Mouse (Mus musculus): ENCODE measurements around the gene Coro1b. TPM values are rescaled to one million over a fixed set of nuclear protein-coding genes. Genes with fewer than 3 reads are reported as not detected.

Gene Coro1b
- total RNA-seq, 1 experiment from 2014 or later, result 134 TPM

DNA sequence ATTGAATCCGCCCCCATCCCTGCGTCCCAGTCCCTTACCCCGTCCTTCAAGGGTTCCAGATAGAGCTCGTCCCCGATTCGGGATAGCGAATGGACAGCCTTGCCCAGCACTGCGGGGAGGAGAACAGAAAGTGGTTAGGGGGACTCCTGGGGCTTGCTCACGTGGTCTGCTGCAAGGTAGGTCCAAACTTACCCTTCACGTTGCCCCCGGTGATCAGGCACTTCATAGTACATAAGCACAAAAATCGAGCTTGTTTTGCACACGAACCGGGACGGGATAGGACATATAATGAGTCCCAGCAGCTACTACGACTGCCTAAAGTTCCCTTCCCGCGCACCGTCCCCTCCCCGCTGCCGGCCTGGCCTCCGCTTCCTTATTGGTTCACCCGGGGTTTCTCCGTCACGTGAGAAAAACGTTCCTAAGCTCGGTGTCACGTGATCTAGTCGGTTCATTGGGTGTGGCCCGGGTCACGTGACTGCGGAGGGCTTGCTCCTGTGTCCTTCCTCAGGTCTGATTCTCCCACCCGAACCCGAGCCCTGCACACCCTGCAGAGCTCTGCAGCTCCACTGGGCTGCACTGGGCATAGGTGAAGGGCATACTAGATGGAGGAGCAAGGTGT lies 53.0 kb downstream of the Coro1b start, which contains the start of gene Rad9a:
Gene Rad9a, minus strand, starts transcription at position 372 of the 619 bp plus-strand sequence.
- peak; percentile 67 for ATAC-seq (ENCODE audit: extremely low read depth, insufficient number of reproducible peaks, low FRiP score, poor library complexity, severe bottlenecking)

DNA sequence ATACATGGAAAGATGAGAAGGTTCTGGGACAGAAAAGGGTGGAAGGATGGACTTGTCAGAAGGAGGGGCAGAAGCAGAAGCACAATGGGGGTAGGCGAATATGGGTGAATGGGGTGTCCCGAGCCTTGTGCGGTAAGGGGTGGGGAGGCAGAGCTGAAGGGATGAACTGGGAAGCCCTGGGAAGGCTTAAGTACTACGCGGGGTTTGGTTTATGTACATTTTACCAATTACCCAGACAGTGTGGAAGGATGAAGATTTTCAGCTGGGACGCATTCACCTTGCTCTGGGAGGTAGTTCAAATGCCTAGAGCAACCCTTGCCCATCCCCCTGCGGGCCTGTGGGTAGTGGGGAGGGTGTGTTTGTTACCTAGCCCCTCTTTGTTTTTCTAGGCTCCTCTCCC lies 53.7 kb downstream of the Coro1b start:
- ATAC-seq (ENCODE audit: extremely low read depth, insufficient number of reproducible peaks, low FRiP score, poor library complexity, severe bottlenecking), result no peak

DNA sequence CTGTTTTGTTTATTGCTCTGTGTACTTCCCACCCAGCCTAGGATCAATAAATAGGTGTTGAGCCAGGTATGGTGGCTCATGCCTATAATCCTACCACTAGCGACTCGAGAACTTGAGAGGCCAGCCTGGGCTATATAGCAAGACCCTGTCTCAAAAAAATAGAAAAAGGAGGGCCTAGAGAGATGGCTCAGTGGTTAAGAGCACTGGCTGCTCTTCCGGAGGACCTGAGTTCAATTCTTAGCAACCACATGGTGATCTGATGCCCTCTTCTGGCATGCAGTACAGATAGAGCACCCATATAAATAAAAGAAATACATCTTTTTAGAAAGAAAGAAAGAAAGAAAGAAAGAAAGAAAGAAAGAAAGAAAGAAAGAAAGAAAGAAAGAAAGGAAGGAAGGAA lies 54.7 kb downstream of the Coro1b start:
- no peak for ATAC-seq (ENCODE audit: extremely low read depth, insufficient number of reproducible peaks, low FRiP score, poor library complexity, severe bottlenecking)

Other genes with a start within 250 kb of the Coro1b start
- 158 and 167 TPM in 2 replicates for gene Tcirg1, start 241.5 kb upstream of the Coro1b start, total RNA-seq (2017)
- gene Ndufs8, start 235.8 kb upstream of the Coro1b start, total RNA-seq (2017), result 34.7 and 40.1 TPM in 2 replicates
- 78.5 and 85.2 TPM in 2 replicates for gene Aldh3b1, start 218.8 kb upstream of the Coro1b start, total RNA-seq (2017)
- gene Unc93b1, start 213.4 kb upstream of the Coro1b start, total RNA-seq (2017), result 628 and 632 TPM in 2 replicates
- gene Aldh3b3, start 190.0 kb upstream of the Coro1b start, total RNA-seq (2017), result not detected in 2 replicates
- gene Aldh3b2, start 176.3 kb upstream of the Coro1b start, total RNA-seq (2017), result 0.25 TPM in 1 of 2 replicates, not detected in the other
- gene Acy3, start 162.0 kb upstream of the Coro1b start, total RNA-seq (2017), result not detected in 2 replicates
- not detected in 2 replicates for gene Tbx10, start 155.9 kb upstream of the Coro1b start, total RNA-seq (2017)
- gene Nudt8, start 148.0 kb upstream of the Coro1b start, total RNA-seq (2017), result 7.0 and 15.5 TPM in 2 replicates
- 6.2 and 7.5 TPM in 2 replicates for gene Gm49405, start 148.0 kb upstream of the Coro1b start, total RNA-seq (2017)
- gene Doc2g, start 145.3 kb upstream of the Coro1b start, total RNA-seq (2017), result 4.0 and 7.2 TPM in 2 replicates
- gene Ndufv1, start 135.8 kb upstream of the Coro1b start, total RNA-seq (2017), result 63.9 and 64.6 TPM in 2 replicates
- gene Gstp1, start 110.6 kb upstream of the Coro1b start, total RNA-seq (2017), result 53.2 and 68.1 TPM in 2 replicates
- 1.4 TPM in 1 of 2 replicates, not detected in the other for gene Gstp2, start 102.6 kb upstream of the Coro1b start, total RNA-seq (2017)
- 22.6 and 23.6 TPM in 2 replicates for gene Gstp3, start 89.0 kb upstream of the Coro1b start, total RNA-seq (2017)
- not detected in 2 replicates for gene Cabp2, start 67.0 kb upstream of the Coro1b start, total RNA-seq (2017)
- gene Cdk2ap2, start 51.4 kb upstream of the Coro1b start, total RNA-seq (2017), result 202 and 205 TPM in 2 replicates
- gene Pitpnm1, start 48.6 kb upstream of the Coro1b start, total RNA-seq (2017), result 115 and 132 TPM in 2 replicates
- gene Aip, start 22.8 kb upstream of the Coro1b start, total RNA-seq (2017), result 53.9 and 61.6 TPM in 2 replicates
- gene Gpr152, start 8.8 kb upstream of the Coro1b start, total RNA-seq (2017), result 0.12 and 0.23 TPM in 2 replicates
- gene Cabp4, start 4.6 kb upstream of the Coro1b start, total RNA-seq (2017), result 0.25 and 0.93 TPM in 2 replicates
- 227 and 252 TPM in 2 replicates for gene Ptprcap, start 5.0 kb downstream of the Coro1b start, total RNA-seq (2017)
- 34.0 and 45.2 TPM in 2 replicates for gene Rps6kb2, start 14.7 kb downstream of the Coro1b start, total RNA-seq (2017)
- gene Carns1, start 26.9 kb downstream of the Coro1b start, total RNA-seq (2017), result 95.9 and 99.3 TPM in 2 replicates
- 231 and 269 TPM in 2 replicates for gene Tbc1d10c, start 42.7 kb downstream of the Coro1b start, total RNA-seq (2017)
- 535 and 541 TPM in 2 replicates for gene Ppp1ca, start 43.4 kb downstream of the Coro1b start, total RNA-seq (2017)
- gene Rad9a, start 53.0 kb downstream of the Coro1b start, total RNA-seq (2017), result 35.1 and 44.3 TPM in 2 replicates
- 52.0 and 61.9 TPM in 2 replicates for gene Clcf1, start 65.6 kb downstream of the Coro1b start, total RNA-seq (2017)
- not detected in 2 replicates for gene AC109138.7, start 65.7 kb downstream of the Coro1b start, total RNA-seq (2017)
- 228 and 251 TPM in 2 replicates for gene Pold4, start 83.3 kb downstream of the Coro1b start, total RNA-seq (2017)
- 48.0 and 59.8 TPM in 2 replicates for gene Ssh3, start 120.6 kb downstream of the Coro1b start, total RNA-seq (2017)
- 36.3 and 49.8 TPM in 2 replicates for gene Ankrd13d, start 134.5 kb downstream of the Coro1b start, total RNA-seq (2017)
- gene Grk2, start 157.6 kb downstream of the Coro1b start, total RNA-seq (2017), result 692 and 849 TPM in 2 replicates
- 205 and 210 TPM in 2 replicates for gene Kdm2a, start 249.7 kb downstream of the Coro1b start, total RNA-seq (2017)

All from neutrophil, adult 5-6 weeks (primary cell).